Mouse (Mus musculus) hindbrain, postnatal 0 days (tissue): ENCODE results near the gene Psmb6. TPM values are rescaled to one million over a fixed set of nuclear protein-coding genes. Genes with fewer than 3 reads are reported as not detected.
A peak's percentile ranks its signal among the peaks of the same experiment; 100 is the strongest.

ENCODE experiments used
- ATAC-seq: fragments of 200-750 bp; cut with Nextera tagmentation; 2 replicates; pipeline ENCODE4 v1.8.0; 2017; ENCODE audit warnings: mild to moderate bottlenecking, moderate TSS enrichment, moderate library complexity
- DNase-seq: peaks from one replicate; pipeline ENCODE4 v3.0.0-alpha.2; 2015; ENCODE audit warnings: low spot score
- H3K27ac ChIP-seq: fragments of 300-500 bp; sonication (generic); 2 replicates; pipeline ENCODE4 v1.5.1; 2014; ENCODE audit warnings: mild to moderate bottlenecking
- H3K27me3 ChIP-seq: fragments of 300-500 bp; sonication (generic); 2 replicates; pipeline ENCODE4 v1.6.1; 2014; ENCODE audit warnings: low read length, mixed read lengths; ENCODE audit not compliant: insufficient read depth
- H3K36me3 ChIP-seq: fragments of 300-500 bp; sonication (generic); 2 replicates; pipeline ENCODE4 v1.6.1; 2014; ENCODE audit warnings: low read length, mixed read lengths; ENCODE audit not compliant: insufficient read depth
- H3K4me1 ChIP-seq: fragments of 300-500 bp; sonication (generic); 2 replicates; pipeline ENCODE4 v1.6.1; 2014; ENCODE audit warnings: antibody characterized with exemption, low read length, mixed read lengths; ENCODE audit not compliant: insufficient read depth
- H3K4me2 ChIP-seq: fragments of 300-500 bp; sonication (generic); 2 replicates; pipeline ENCODE4 v1.6.1; 2014; ENCODE audit warnings: low read depth, mild to moderate bottlenecking, low read length, moderate library complexity, mixed read lengths
- H3K4me3 ChIP-seq: fragments of 300-500 bp; sonication (generic); 2 replicates; pipeline ENCODE4 v1.5.1; 2014; ENCODE audit warnings: low read length
- H3K9ac ChIP-seq: fragments of 300-500 bp; sonication (generic); replicated peaks from 2 replicates; pipeline ENCODE4 v1.6.1; 2014; ENCODE audit warnings: mild to moderate bottlenecking, low read length, moderate library complexity, mixed read lengths
- H3K9me3 ChIP-seq: fragments of 300-500 bp; sonication (generic); 2 replicates; pipeline ENCODE4 v1.6.1; 2016; ENCODE audit warnings: low read length, mixed read lengths
- CTCF ChIP-seq: IDR thresholded peaks from 2 replicates; pipeline ENCODE4 v1.5.1; 2016; ENCODE audit warnings: antibody characterized with exemption, control low read depth, low read depth
- WGBS: fragments of 180-500 bp; shearing (Covaris S2); extraction: QIAGEN DNeasy Blood & Tissue Kit; methylation state at CpG from one replicate; pipeline ENCODE4 v1.1.7; 2014; 5-methylcytosine and 5-hydroxymethylcytosine counted together
- polyA plus RNA-seq: library from polyadenylated mRNA; unstranded; fragments of >200 nt; fragmentation: Nextera tagmentation; extraction: Ambion mirVana; gene quantifications from 2 replicates; pipeline ENCODE4 v1.2.1, GENCODE M21; 2015
- total RNA-seq: library from RNA; depleted of rRNA; stranded (reverse); fragments of >200 nt; gene quantifications from 2 replicates; pipeline ENCODE4 v1.2.3, GENCODE M21; 2014; rRNA removed

Gene Psmb6
- total RNA-seq (409 and 504 TPM in 2 replicates), polyA plus RNA-seq (829 and 887 TPM in 2 replicates)

DNA sequence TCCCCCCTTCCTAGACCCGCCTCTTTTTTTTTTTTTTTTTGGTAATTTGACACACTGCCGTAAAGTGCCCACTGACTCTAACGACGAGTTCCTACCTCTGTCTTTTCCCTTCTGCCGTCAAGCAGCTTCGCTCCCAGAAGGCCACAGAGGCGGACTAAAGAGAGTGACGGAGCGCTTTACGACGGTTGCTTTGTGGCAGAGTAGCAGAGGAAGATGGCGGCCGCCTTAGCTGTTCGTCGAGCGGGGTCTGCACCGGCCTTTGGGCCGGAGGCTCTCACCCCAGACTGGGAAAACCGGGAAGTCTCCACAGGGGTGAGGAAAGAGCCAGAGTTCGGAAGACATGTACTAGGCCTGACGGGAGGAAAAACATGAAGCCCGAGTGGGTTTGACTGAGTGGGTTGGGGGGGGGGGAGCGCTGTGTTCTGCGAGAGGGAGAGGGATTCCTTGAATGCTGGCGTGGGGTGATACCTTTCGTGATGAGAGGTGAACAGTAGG lies at the start of gene Psmb6:
Psmb6 (plus strand) TSS at position 184 of the 495 bp plus-strand sequence.
- H3K27ac ChIP-seq, result peak within 1 kb of the TSS; percentile 62
- peaks cover 11% of the 10 kb centered on the region; the same call in 1 of the 2 replicates for H3K36me3 ChIP-seq
- peak; percentile 97 for DNase-seq
- no peaks in the 10 kb centered on the region for H3K27me3 ChIP-seq
- TF ChIP-seq CTCF, result no peak
- H3K9me3 ChIP-seq, result no peaks in the 10 kb centered on the region
- peaks cover 6% of the 10 kb centered on the region; the same call in 1 of the 2 replicates for H3K4me1 ChIP-seq
- ATAC-seq, result peak; percentile 96
- H3K4me2 ChIP-seq, result peak within 1 kb of the TSS; percentile 76
- H3K9ac ChIP-seq, result peak within 1 kb of the TSS; percentile 62
- peak within 1 kb of the TSS; percentile 59 for H3K4me3 ChIP-seq
- under 1% methylated on average over 25 of the region's 26 CpGs for WGBS

- 43% methylated on average over 2 of the region's 2 CpGs for WGBS
- no peak overlapping the region for H3K9ac ChIP-seq
- H3K4me2 ChIP-seq, result no peak overlapping the region
- H3K36me3 ChIP-seq, result no peaks in the 10 kb centered on the region
- H3K4me1 ChIP-seq, result no peaks in the 10 kb centered on the region
- no peak for DNase-seq
- H3K4me3 ChIP-seq, result no peak overlapping the region
- no peak overlapping the region for H3K27ac ChIP-seq
- no peak for ATAC-seq
- TF ChIP-seq CTCF, result no peak
- H3K27me3 ChIP-seq, result no peaks in the 10 kb centered on the region
- no peaks in the 10 kb centered on the region for H3K9me3 ChIP-seq
Measured at GRCm38 (mm10) chr11:70485498-70485897, 39.7 kb upstream of the Psmb6 start.

DNA sequence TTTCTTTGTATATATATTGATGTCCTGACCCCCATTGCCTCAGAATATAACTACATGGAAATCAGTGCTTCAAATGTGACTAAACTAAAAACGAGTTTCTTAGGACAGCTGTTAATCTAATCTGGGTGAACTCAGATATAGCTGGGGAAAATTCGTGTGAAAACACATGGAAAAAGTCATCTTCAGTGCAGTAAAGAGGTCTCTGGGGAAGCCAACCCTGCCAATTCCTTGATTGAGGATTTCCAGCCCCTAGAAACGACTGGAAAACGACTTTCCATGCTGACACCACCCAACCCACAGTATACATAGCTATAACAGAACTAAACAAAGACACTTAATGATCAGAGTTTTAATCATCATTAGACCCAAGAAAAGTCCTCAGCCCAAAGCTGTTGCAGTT lies 37.4 kb upstream of the Psmb6 start:
- WGBS, result 49% methylated on average over 4 of the region's 4 CpGs
- H3K9me3 ChIP-seq, result no peaks in the 10 kb centered on the region
- no peak overlapping the region for H3K27ac ChIP-seq
- no peak for TF ChIP-seq CTCF
- H3K4me3 ChIP-seq, result no peak overlapping the region
- H3K4me1 ChIP-seq, result no peaks in the 10 kb centered on the region
- DNase-seq (no peak), ATAC-seq (no peak)
- H3K4me2 ChIP-seq, result no peak overlapping the region
- H3K9ac ChIP-seq, result no peak overlapping the region
- H3K36me3 ChIP-seq, result no peaks in the 10 kb centered on the region
- H3K27me3 ChIP-seq, result no peaks in the 10 kb centered on the region

- ATAC-seq (no peak), DNase-seq (no peak)
- no peaks in the 10 kb centered on the region for H3K27me3 ChIP-seq
- no peak for TF ChIP-seq CTCF
- H3K9ac ChIP-seq, result no peak overlapping the region
- no peak overlapping the region for H3K4me3 ChIP-seq
- H3K27ac ChIP-seq, result no peak overlapping the region
- H3K36me3 ChIP-seq, result no peaks in the 10 kb centered on the region
- WGBS, result 87% methylated on average over 3 of the region's 3 CpGs
- no peaks in the 10 kb centered on the region for H3K4me1 ChIP-seq
- H3K9me3 ChIP-seq, result no peaks in the 10 kb centered on the region
- H3K4me2 ChIP-seq, result no peak overlapping the region
Measured at GRCm38 (mm10) chr11:70489138-70489537, 36.0 kb upstream of the Psmb6 start.

DNA sequence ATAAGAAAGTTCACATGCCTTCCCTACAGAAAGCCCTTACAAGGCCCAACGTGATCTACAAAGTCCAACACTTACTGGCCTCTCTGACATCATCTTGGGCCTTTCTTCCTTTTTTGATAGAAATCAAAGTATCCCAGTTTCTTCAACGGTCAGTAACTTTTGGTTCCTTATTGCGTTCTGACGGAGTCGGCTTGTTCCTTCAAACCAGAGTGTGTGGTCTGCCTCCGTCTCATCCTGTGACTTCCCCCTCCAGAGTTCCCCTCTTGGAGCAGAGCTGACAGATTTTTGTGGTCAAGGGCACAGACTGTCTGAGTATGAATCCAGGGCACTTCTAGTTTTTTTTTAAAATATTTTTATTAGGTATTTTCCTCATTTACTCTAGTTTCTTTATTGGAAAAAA lies 35.5 kb upstream of the Psmb6 start:
- Histone ChIP-seq H3K9me3 (no peaks in the 10 kb centered on the region), H3K4me3 (no peak overlapping the region), H3K27me3 (no peaks in the 10 kb centered on the region), H3K36me3 (no peaks in the 10 kb centered on the region), H3K9ac (no peak overlapping the region), H3K4me1 (no peaks in the 10 kb centered on the region), H3K4me2 (no peak overlapping the region), H3K27ac (no peak overlapping the region)
- no peak for TF ChIP-seq CTCF
- WGBS, result 87% methylated on average over 6 of the region's 6 CpGs
- DNase-seq, result no peak
- ATAC-seq, result no peak

DNA sequence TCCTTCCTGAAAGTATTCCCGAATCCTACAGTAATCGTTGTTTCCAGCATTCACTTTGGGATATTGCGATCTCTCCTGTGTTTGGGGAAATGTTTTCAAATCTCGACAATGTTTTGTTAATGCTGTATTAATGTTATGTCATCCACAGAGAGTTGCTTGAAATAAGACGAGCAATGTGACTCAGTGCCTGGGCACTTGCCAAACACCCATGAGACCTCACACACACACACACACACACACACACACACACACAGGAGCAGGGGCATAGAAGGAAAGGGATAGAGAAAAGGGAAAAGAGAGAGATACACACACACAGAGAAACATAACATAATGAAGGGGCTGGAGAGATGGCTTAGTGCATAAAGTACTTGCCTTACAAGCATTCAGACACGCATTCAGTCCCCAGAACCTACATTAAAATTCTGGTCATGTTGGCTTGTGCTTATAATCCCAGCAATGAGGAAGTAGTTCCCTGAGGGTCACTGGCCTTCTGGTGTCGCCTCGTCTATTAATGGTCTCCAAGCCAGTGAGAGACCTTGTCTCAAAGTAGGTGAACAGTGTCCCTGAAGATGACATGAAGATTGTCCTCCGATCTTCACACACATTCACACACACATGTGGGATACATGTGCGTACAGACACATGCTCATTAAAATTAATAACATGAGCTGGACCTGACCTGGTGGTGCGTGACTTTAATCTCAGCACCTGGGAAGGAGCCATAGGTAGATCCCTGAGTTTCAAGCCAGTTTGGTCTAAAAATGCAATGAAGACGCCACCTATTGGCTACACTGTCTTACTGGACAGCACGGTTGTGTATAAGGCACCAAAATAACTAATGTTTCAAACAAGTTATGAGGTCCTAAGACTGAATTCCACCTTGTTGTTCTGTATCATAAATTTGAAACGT lies 25.3 kb upstream of the Psmb6 start:
- no peak overlapping the region for H3K27ac ChIP-seq
- no peak overlapping the region for H3K4me2 ChIP-seq
- H3K9me3 ChIP-seq, result no peaks in the 10 kb centered on the region
- WGBS, result 68% methylated on average over 14 of the region's 14 CpGs
- no peak overlapping the region for H3K4me3 ChIP-seq
- no peak overlapping the region for H3K9ac ChIP-seq
- peak; percentile 45 for TF ChIP-seq CTCF
- no peaks in the 10 kb centered on the region for H3K36me3 ChIP-seq
- no peaks in the 10 kb centered on the region for H3K4me1 ChIP-seq
- no peaks in the 10 kb centered on the region for H3K27me3 ChIP-seq
- DNase-seq, result peak; percentile 13
- no peak for ATAC-seq

DNA sequence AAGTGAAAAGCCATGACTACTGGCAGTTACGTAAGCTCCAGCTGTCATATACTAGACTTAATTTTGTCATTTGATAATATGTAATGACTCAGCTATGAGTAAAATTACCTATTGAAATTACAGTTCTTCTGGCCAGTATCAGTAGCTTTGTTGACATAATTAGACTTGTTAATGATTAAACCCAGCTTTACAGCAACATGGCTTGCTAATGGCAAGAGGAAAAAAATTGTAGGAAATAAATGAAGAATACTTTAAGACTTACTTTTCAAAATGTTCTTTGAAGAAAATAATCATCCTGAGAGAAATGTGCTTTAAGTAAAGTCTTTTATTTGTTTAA lies 24.7 kb upstream of the Psmb6 start:
- no peak overlapping the region for H3K4me3 ChIP-seq
- H3K27me3 ChIP-seq, result no peaks in the 10 kb centered on the region
- H3K27ac ChIP-seq, result no peak overlapping the region
- no peak overlapping the region for H3K9ac ChIP-seq
- H3K36me3 ChIP-seq, result no peaks in the 10 kb centered on the region
- H3K9me3 ChIP-seq, result no peaks in the 10 kb centered on the region
- TF ChIP-seq CTCF, result no peak
- no peak for DNase-seq
- no peak overlapping the region for H3K4me2 ChIP-seq
- WGBS, result 92% methylated on average over 1 of the region's 1 CpGs
- no peak for ATAC-seq
- no peaks in the 10 kb centered on the region for H3K4me1 ChIP-seq
